Mouse (Mus musculus): ENCODE data around the gene Ccr7.

The Ccr7 gene

GRCm38 (mm10) chr11:99154987-99155641, at the start of gene Ccr7:
Gene Ccr7 (minus strand): TSS chr11:99155077.
- DNase-seq (ENCODE audit: low spot score) = no peak

- DNase-seq (ENCODE audit: low spot score) = peak; percentile 37
These were observed 34.3 kb upstream of the Ccr7 start for GRCm38 (mm10) chr11:99189154-99189582.

GRCm38 (mm10) chr11:99187348-99187747, 32.5 kb upstream of the Ccr7 start:
- no peak for DNase-seq (ENCODE audit: low spot score)

- DNase-seq (ENCODE audit: low spot score) = no peak
These were observed 32.0 kb upstream of the Ccr7 start for GRCm38 (mm10) chr11:99186836-99187235.

GRCm38 (mm10) chr11:99182575-99182974, 27.7 kb upstream of the Ccr7 start:
- no peak for DNase-seq (ENCODE audit: low spot score)

- DNase-seq (ENCODE audit: low spot score) = no peak
These were observed 25.2 kb upstream of the Ccr7 start for GRCm38 (mm10) chr11:99180071-99180470.

- no peak for DNase-seq (ENCODE audit: low spot score)
These were observed 23.0 kb upstream of the Ccr7 start for GRCm38 (mm10) chr11:99177925-99178198.

GRCm38 (mm10) chr11:99177054-99177924, 22.4 kb upstream of the Ccr7 start:
- DNase-seq (ENCODE audit: low spot score) = no peak

- no peak for DNase-seq (ENCODE audit: low spot score)
These were observed 17.1 kb upstream of the Ccr7 start for GRCm38 (mm10) chr11:99172002-99172401.

GRCm38 (mm10) chr11:99171442-99171841, 16.6 kb upstream of the Ccr7 start:
- no peak for DNase-seq (ENCODE audit: low spot score)

GRCm38 (mm10) chr11:99170547-99171267, 15.8 kb upstream of the Ccr7 start:
- DNase-seq (ENCODE audit: low spot score) = no peak

- DNase-seq (ENCODE audit: low spot score) = no peak
These were observed 15.1 kb upstream of the Ccr7 start for GRCm38 (mm10) chr11:99170005-99170404.

- no peak for DNase-seq (ENCODE audit: low spot score)
These were observed 14.6 kb upstream of the Ccr7 start for GRCm38 (mm10) chr11:99169438-99169837.

- DNase-seq (ENCODE audit: low spot score) = no peak
These were observed 13.2 kb upstream of the Ccr7 start for GRCm38 (mm10) chr11:99168030-99168474.

GRCm38 (mm10) chr11:99167576-99167975, 12.7 kb upstream of the Ccr7 start:
- DNase-seq (ENCODE audit: low spot score) = no peak

- no peak for DNase-seq (ENCODE audit: low spot score)
These were observed 11.4 kb upstream of the Ccr7 start for GRCm38 (mm10) chr11:99166241-99166640.

GRCm38 (mm10) chr11:99165031-99165752, 10.3 kb upstream of the Ccr7 start:
- DNase-seq (ENCODE audit: low spot score) = no peak

GRCm38 (mm10) chr11:99162972-99163686, 8.3 kb upstream of the Ccr7 start:
- DNase-seq (ENCODE audit: low spot score) = no peak

GRCm38 (mm10) chr11:99161648-99162047, 6.8 kb upstream of the Ccr7 start:
- DNase-seq (ENCODE audit: low spot score) = no peak

GRCm38 (mm10) chr11:99160228-99160627, 5.4 kb upstream of the Ccr7 start:
- no peak for DNase-seq (ENCODE audit: low spot score)

- no peak for DNase-seq (ENCODE audit: low spot score)
These were observed 940 bp upstream of the Ccr7 start for GRCm38 (mm10) chr11:99155817-99156216.

Data from ovary, postnatal 36 days (tissue).